Mouse (Mus musculus) CH12.LX (cell line): ENCODE measurements around the gene Cdh4.

Source experiments
- CTCF ChIP-seq, 2 experiments: IDR thresholded peaks in 1 of 2; conservative IDR thresholded peaks in 1 of 2; 2 replicates each; pipeline ENCODE4 v1.5.1; 2011 to 2012; ENCODE audit warnings: low read depth in 2 of 2, low read length in 2 of 2, improper control_type of control experiment in 1 of 2, inconsistent platforms in 1 of 2, mild to moderate bottlenecking in 1 of 2, moderate library complexity in 1 of 2
- ELF1 ChIP-seq: IDR thresholded peaks from 2 replicates; pipeline ENCODE4 v1.6.1; 2014; ENCODE audit warnings: low read depth, mild to moderate bottlenecking, inconsistent platforms, low read length, improper control_type of control experiment
- POLR2A ChIP-seq: IDR thresholded peaks from 2 replicates; pipeline ENCODE4 v1.6.1; 2011; ENCODE audit warnings: low read depth, mild to moderate bottlenecking, improper control_type of control experiment, low read length
- POLR2AphosphoS2 ChIP-seq: IDR thresholded peaks from 2 replicates; pipeline ENCODE4 v1.6.1; 2011; ENCODE audit warnings: low read depth, low read length, improper control_type of control experiment
- UBTF ChIP-seq: IDR thresholded peaks from 2 replicates; pipeline ENCODE4 v1.6.1; 2012; ENCODE audit warnings: low read depth, mild to moderate bottlenecking, inconsistent platforms, low read length, improper control_type of control experiment, moderate library complexity
- ZC3H11A ChIP-seq: IDR thresholded peaks from 2 replicates; pipeline ENCODE4 v1.6.1; 2012; ENCODE audit warnings: low read depth, mild to moderate bottlenecking, inconsistent platforms, low read length, improper control_type of control experiment
- ZMIZ1 ChIP-seq: IDR thresholded peaks from 2 replicates; pipeline ENCODE4 v1.6.1; 2012; ENCODE audit warnings: low read depth, mild to moderate bottlenecking, inconsistent platforms, low read length, improper control_type of control experiment

GRCm38 (mm10) chr2:179399645-179400249 lies 42.5 kb upstream of the Cdh4 start:
- TF ChIP-seq UBTF (no peak), ZMIZ1 (no peak), ZC3H11A (no peak), CTCF (conservative IDR thresholded peaks at IDR 0.05 in 1 of 2, IDR thresholded peaks at IDR 0.05 in 1 of 2; ENCODE audit: low read depth in 2 of 2, low read length in 2 of 2) (no peak), POLR2AphosphoS2 (no peak), POLR2A (no peak), ELF1 (no peak)
